Mouse (Mus musculus) neural tube, embryonic 14.5 days (tissue): ENCODE data around the gene Mrps31. TPM values are rescaled to one million over a fixed set of nuclear protein-coding genes. Genes with fewer than 3 reads are reported as not detected.

Source experiments
- ATAC-seq: fragments of 200-750 bp; cut with Nextera tagmentation; 2 replicates; pipeline ENCODE4 v1.8.0; 2017; ENCODE audit warnings: low read depth, mild to moderate bottlenecking, moderate TSS enrichment, moderate library complexity
- H3K27ac ChIP-seq: fragments of 300-500 bp; sonication (generic); 2 replicates; pipeline ENCODE4 v1.5.1; 2014; ENCODE audit warnings: low read depth, mild to moderate bottlenecking, control low read depth, low read length, moderate library complexity, mixed read lengths
- H3K27me3 ChIP-seq: fragments of 300-500 bp; sonication (generic); 2 replicates; pipeline ENCODE4 v1.6.1; 2014; ENCODE audit warnings: low read length; ENCODE audit not compliant: control insufficient read depth, insufficient read depth
- H3K36me3 ChIP-seq: fragments of 300-500 bp; sonication (generic); 2 replicates; pipeline ENCODE4 v1.6.1; 2014; ENCODE audit warnings: low read length, mixed read lengths; ENCODE audit not compliant: control insufficient read depth, insufficient read depth
- H3K4me1 ChIP-seq: fragments of 300-500 bp; sonication (generic); 2 replicates; pipeline ENCODE4 v1.6.1; 2014; ENCODE audit warnings: low read length; ENCODE audit not compliant: control insufficient read depth, insufficient read depth
- H3K4me2 ChIP-seq: fragments of 300-500 bp; sonication (generic); 2 replicates; pipeline ENCODE4 v1.6.1; 2014; ENCODE audit warnings: mild to moderate bottlenecking, low read depth, low read length, control low read depth
- H3K4me3 ChIP-seq: fragments of 300-500 bp; sonication (generic); 2 replicates; pipeline ENCODE4 v1.5.1; 2014; ENCODE audit warnings: low read depth, low read length, control low read depth, mixed read lengths
- H3K9ac ChIP-seq: fragments of 300-500 bp; sonication (generic); replicated peaks from 2 replicates; pipeline ENCODE4 v1.6.1; 2014; ENCODE audit warnings: low read depth, mild to moderate bottlenecking, control low read depth, low read length, mixed read lengths
- H3K9me3 ChIP-seq: fragments of 300-500 bp; sonication (generic); 2 replicates; pipeline ENCODE4 v1.6.1; 2016; ENCODE audit warnings: low read length; ENCODE audit not compliant: control insufficient read depth
- WGBS: fragments of 180-500 bp; shearing (Covaris S2); extraction: QIAGEN DNeasy Blood & Tissue Kit; methylation state at CpG from one replicate; pipeline ENCODE4 v1.1.7; 2014; 5-methylcytosine and 5-hydroxymethylcytosine counted together
- polyA plus RNA-seq: library from polyadenylated mRNA; unstranded; fragments of >200 nt; fragmentation: Nextera tagmentation; extraction: Ambion mirVana; gene quantifications from 2 replicates; pipeline ENCODE4 v1.2.1, GENCODE M21; 2014

Gene Mrps31
- 35.8 and 36.0 TPM in 2 replicates for polyA plus RNA-seq

DNA sequence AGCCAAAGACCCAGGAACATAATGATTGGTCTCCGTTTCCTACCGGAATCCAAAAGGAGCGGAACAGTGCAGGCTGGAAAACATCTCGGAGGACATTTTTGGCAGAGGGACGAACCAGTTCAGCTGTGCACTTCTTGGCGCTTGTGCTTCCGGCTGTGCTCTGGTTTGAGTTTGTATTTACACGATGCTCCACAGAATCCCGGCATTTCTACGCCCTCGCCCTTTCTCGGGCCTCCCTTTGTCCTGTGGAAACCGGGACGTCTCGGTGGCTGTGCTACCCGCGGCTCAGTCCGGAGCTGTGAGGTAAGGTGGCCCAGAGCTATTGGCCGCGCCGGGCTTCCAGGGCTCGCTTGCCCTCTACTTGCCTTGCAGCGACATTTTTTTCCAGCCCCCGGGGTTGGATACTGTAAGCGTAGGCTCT, at the start of gene Mrps31:
Mrps31 (plus strand) TSS at position 80 of the 421 bp plus-strand sequence.
- H3K27me3 ChIP-seq = no peaks in the 10 kb centered on the region
- H3K4me3 ChIP-seq = peak within 1 kb of the TSS; percentile 53
- peaks cover 6% of the 10 kb centered on the region for H3K4me1 ChIP-seq
- H3K4me2 ChIP-seq = peak within 1 kb of the TSS; percentile 52
- H3K9ac ChIP-seq = peak within 1 kb of the TSS; percentile 65
- H3K36me3 ChIP-seq = peaks cover 8% of the 10 kb centered on the region; the same call in 1 of the 2 replicates
- peak; percentile 94 for ATAC-seq
- WGBS = under 1% methylated on average over 25 of the region's 25 CpGs
- 0 out of 2 replicates have a peak within 1 kb of the TSS, but pooled peaks have one; percentile 49 for H3K27ac ChIP-seq
- H3K9me3 ChIP-seq = no peaks in the 10 kb centered on the region

GRCm38 (mm10) chr8:22376311-22376710, 34.9 kb upstream of the Mrps31 start:
- H3K9ac ChIP-seq = no peak overlapping the region
- no peak for ATAC-seq
- H3K4me1 ChIP-seq = no peaks in the 10 kb centered on the region
- no peak overlapping the region for H3K4me2 ChIP-seq
- H3K36me3 ChIP-seq = no peaks in the 10 kb centered on the region
- no peak overlapping the region for H3K27ac ChIP-seq
- WGBS = 93% methylated on average over 5 of the region's 5 CpGs
- no peaks in the 10 kb centered on the region for H3K27me3 ChIP-seq
- H3K9me3 ChIP-seq = no peaks in the 10 kb centered on the region
- H3K4me3 ChIP-seq = no peak overlapping the region

- Histone ChIP-seq H3K9me3 (no peaks in the 10 kb centered on the region), H3K27me3 (no peaks in the 10 kb centered on the region), H3K4me3 (no peak overlapping the region), H3K27ac (no peak overlapping the region), H3K4me2 (no peak overlapping the region), H3K4me1 (no peaks in the 10 kb centered on the region), H3K9ac (no peak overlapping the region), H3K36me3 (no peaks in the 10 kb centered on the region)
- peak; percentile 79; the same call in 1 of the 2 replicates for ATAC-seq
- 50% methylated on average over 5 of the region's 5 CpGs for WGBS
These were observed 34.3 kb upstream of the Mrps31 start for GRCm38 (mm10) chr8:22376903-22377302.

DNA sequence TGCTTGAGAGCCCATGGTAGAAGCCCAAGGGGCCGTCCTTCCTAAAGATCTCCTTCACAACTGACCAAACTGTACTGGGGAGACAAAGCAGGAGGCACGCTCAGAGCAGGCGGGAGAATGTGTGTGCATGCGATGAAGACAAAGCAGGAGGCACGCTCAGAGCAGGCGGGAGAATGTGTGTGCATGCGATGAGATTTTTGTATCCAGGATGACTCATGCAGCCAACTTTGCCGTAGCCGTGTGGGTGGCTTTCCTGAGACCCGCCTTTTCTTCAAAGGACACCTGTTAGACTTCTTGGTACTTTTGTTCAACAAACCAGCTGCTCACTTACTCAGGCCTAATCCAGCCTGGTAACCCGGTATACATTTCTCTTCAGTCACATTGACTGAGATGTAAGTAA, 30.2 kb upstream of the Mrps31 start:
- H3K27me3 ChIP-seq = no peaks in the 10 kb centered on the region
- no peak overlapping the region for H3K9ac ChIP-seq
- no peaks in the 10 kb centered on the region for H3K9me3 ChIP-seq
- no peak overlapping the region for H3K4me3 ChIP-seq
- H3K4me1 ChIP-seq = no peaks in the 10 kb centered on the region
- WGBS = 95% methylated on average over 11 of the region's 11 CpGs
- no peak overlapping the region for H3K4me2 ChIP-seq
- H3K27ac ChIP-seq = no peak overlapping the region
- ATAC-seq = no peak
- no peaks in the 10 kb centered on the region for H3K36me3 ChIP-seq

GRCm38 (mm10) chr8:22382824-22383595, 28.2 kb upstream of the Mrps31 start:
- Histone ChIP-seq H3K36me3 (no peaks in the 10 kb centered on the region; the same call in 1 of the 2 replicates), H3K4me1 (no peaks in the 10 kb centered on the region), H3K4me2 (no peak overlapping the region), H3K27me3 (no peaks in the 10 kb centered on the region), H3K27ac (no peak overlapping the region), H3K9ac (no peak overlapping the region), H3K4me3 (no peak overlapping the region), H3K9me3 (no peaks in the 10 kb centered on the region)
- no peak for ATAC-seq
- 85% methylated on average over 19 of the region's 19 CpGs for WGBS

- no peaks in the 10 kb centered on the region for H3K27me3 ChIP-seq
- H3K4me3 ChIP-seq = no peak overlapping the region
- no peak for ATAC-seq
- no peak overlapping the region for H3K4me2 ChIP-seq
- no peaks in the 10 kb centered on the region for H3K4me1 ChIP-seq
- WGBS = 96% methylated on average over 6 of the region's 6 CpGs
- peaks cover 6% of the 10 kb centered on the region; the same call in 1 of the 2 replicates for H3K36me3 ChIP-seq
- no peak overlapping the region for H3K9ac ChIP-seq
- no peak overlapping the region for H3K27ac ChIP-seq
- no peaks in the 10 kb centered on the region for H3K9me3 ChIP-seq
These were observed 26.0 kb upstream of the Mrps31 start for GRCm38 (mm10) chr8:22385158-22385557.

DNA sequence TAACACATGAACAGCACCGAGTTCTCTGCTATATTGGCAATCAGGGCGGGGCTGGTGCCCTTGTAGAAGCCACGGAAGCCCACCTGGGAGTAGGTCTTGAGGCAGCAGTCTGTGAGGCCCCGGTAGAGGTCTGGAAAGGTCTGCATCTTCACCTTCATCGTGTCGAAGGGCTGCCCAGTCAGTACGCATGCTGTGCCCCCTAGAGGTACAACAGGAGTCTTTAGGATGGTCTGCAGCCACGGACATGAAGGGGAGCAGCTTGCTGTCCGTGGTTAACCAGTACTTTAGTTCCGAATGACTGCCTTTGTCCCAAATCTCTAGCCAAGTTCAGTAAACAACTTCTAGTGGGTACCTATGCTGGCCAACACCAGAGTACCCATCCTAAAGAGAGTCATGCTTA, 21.3 kb upstream of the Mrps31 start:
- ATAC-seq = no peak
- 86% methylated on average over 10 of the region's 10 CpGs for WGBS
- Histone ChIP-seq H3K4me2 (no peak overlapping the region), H3K36me3 (peaks cover 6% of the 10 kb centered on the region; the same call in 1 of the 2 replicates), H3K4me1 (no peaks in the 10 kb centered on the region), H3K9ac (no peak overlapping the region), H3K9me3 (no peaks in the 10 kb centered on the region), H3K27me3 (no peaks in the 10 kb centered on the region), H3K27ac (no peak overlapping the region), H3K4me3 (no peak overlapping the region)

DNA sequence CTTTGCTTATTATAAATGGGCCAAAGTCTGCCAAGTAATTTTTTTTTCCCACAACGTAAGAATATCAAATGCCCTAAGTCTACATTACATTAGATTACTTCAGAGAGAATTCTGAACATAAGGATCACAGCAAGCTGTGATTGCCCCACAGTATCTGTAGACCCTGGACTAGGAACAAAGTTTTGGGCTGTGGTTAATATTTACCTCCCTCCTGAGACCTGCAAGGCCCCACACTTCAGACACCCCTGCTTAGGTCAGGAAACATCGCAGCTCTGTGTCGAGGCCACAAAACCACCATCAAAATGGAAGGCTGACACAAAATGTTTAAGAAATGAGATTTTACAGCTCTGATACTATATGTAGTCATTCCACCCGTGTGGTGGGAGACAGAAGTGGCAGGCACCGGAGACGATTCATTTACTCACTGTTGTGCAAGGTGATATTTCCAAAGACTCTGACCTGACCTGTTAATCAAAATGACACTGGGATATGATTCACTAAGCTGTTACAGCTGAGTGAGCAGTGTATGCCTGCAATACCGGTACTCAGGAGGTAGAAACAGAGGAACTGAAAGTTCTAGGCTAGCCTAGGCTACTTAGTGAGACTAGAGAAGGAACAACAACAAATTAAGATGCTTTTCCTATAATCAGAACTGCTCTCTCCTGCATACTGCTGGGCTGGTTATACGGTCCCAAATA, 20.2 kb upstream of the Mrps31 start:
- H3K27ac ChIP-seq = no peak overlapping the region
- no peak overlapping the region for H3K4me2 ChIP-seq
- 93% methylated on average over 8 of the region's 8 CpGs for WGBS
- no peak overlapping the region for H3K4me3 ChIP-seq
- H3K4me1 ChIP-seq = no peaks in the 10 kb centered on the region
- peaks cover 6% of the 10 kb centered on the region; the same call in 1 of the 2 replicates for H3K36me3 ChIP-seq
- H3K9me3 ChIP-seq = no peaks in the 10 kb centered on the region
- ATAC-seq = no peak
- H3K9ac ChIP-seq = no peak overlapping the region
- H3K27me3 ChIP-seq = no peaks in the 10 kb centered on the region

GRCm38 (mm10) chr8:22394471-22394870, 16.7 kb upstream of the Mrps31 start:
- Histone ChIP-seq H3K9me3 (no peaks in the 10 kb centered on the region), H3K9ac (no peak overlapping the region), H3K4me2 (no peak overlapping the region), H3K4me3 (no peak overlapping the region), H3K4me1 (peaks cover 6% of the 10 kb centered on the region; the same call in 1 of the 2 replicates), H3K36me3 (no peaks in the 10 kb centered on the region), H3K27ac (no peak overlapping the region), H3K27me3 (no peaks in the 10 kb centered on the region)
- 86% methylated on average over 4 of the region's 4 CpGs for WGBS
- ATAC-seq = no peak
